Mouse (Mus musculus): ENCODE results near the gene Auh. TPM values are rescaled to one million over a fixed set of nuclear protein-coding genes. Genes with fewer than 3 reads are reported as not detected.

The Auh gene
- total and polyA plus RNA-seq, 3 experiments: 14.7 to 19.5 TPM; not detected in 1

- Histone ChIP-seq H3K27ac (ENCODE audit: control insufficient read depth, low read depth, low read length) (no peak overlapping the region), H3K36me3 (ENCODE audit: control insufficient read depth in 1 of 2, insufficient read depth in 2 of 2, low read length in 2 of 2) (no peaks in the 10 kb centered on the region), H3K9ac (ENCODE audit: control insufficient read depth, low read depth, low read length, poor library complexity, severe bottlenecking) (no peak overlapping the region), H3K9me3 (replicated peaks; ENCODE audit: insufficient read depth, low read length) (no peaks in the 10 kb centered on the region), H3K27me3 (ENCODE audit: control insufficient read depth in 1 of 2, insufficient read depth in 2 of 2, low read length in 2 of 2) (no peaks in the 10 kb centered on the region), H3K4me1 (ENCODE audit: control insufficient read depth in 1 of 2, insufficient read depth in 2 of 2, low read length in 2 of 2) (peaks cover 0 to 6% of the 10 kb centered on the region in 2 experiments; a peak in 2 of 4 replicates), H3K79me2 (ENCODE audit: control insufficient read depth, insufficient read depth, low read length, poor library complexity) (no peaks in the 10 kb centered on the region), H3K4me3 (ENCODE audit: control insufficient read depth in 1 of 2, insufficient read depth in 1 of 2, low read depth in 2 of 2, low read length in 2 of 2) (no peak overlapping the region)
- DNase-seq (ENCODE audit: low read depth, low spot score): no peak
- TF ChIP-seq TAL1 (IDR thresholded peaks at IDR 0.05; ENCODE audit: low read length): no peak
- TF ChIP-seq EP300 (IDR thresholded peaks at IDR 0.05; ENCODE audit: low read depth in 1 of 2, low read length in 2 of 2): no peak
- no peak for TF ChIP-seq USF1 (IDR thresholded peaks at IDR 0.05; ENCODE audit: low read depth, low read length)
- TF ChIP-seq CHD2 (IDR thresholded peaks at IDR 0.05; ENCODE audit: low read length): no peak
- no peak for TF ChIP-seq MAX (IDR thresholded peaks at IDR 0.05; ENCODE audit: low read length)
- TF ChIP-seq SIN3A (IDR thresholded peaks at IDR 0.05; ENCODE audit: low read length): no peak
- TF ChIP-seq MYB (IDR thresholded peaks at IDR 0.05; ENCODE audit: low read depth, low read length): no peak
These were observed 123.9 kb downstream of the Auh start for GRCm38 (mm10) chr13:52805581-52805980.

GRCm38 (mm10) chr13:52802482-52802881 is 127.0 kb downstream of the Auh start:
- TF ChIP-seq ZNF384 (IDR thresholded peaks at IDR 0.05; ENCODE audit: low read depth, low read length) (no peak), MXI1 (IDR thresholded peaks at IDR 0.05; ENCODE audit: low read depth, low read length) (no peak), JUND (IDR thresholded peaks at IDR 0.05; ENCODE audit: low read depth, low read length) (no peak), RAD21 (IDR thresholded peaks at IDR 0.05; ENCODE audit: low read depth, low read length) (no peak), BHLHE40 (IDR thresholded peaks at IDR 0.05; ENCODE audit: borderline replicate concordance, low read depth, low read length) (no peak)
- no peak for DNase-seq (ENCODE audit: low read depth, low spot score)
- no peak overlapping the region for H3K9ac ChIP-seq (ENCODE audit: control insufficient read depth, low read depth, low read length, poor library complexity, severe bottlenecking)
- H3K4me1 ChIP-seq (ENCODE audit: control insufficient read depth in 1 of 2, insufficient read depth in 2 of 2, low read length in 2 of 2): peaks cover 0 to 8% of the 10 kb centered on the region in 2 experiments; a peak in 2 of 4 replicates
- H3K79me2 ChIP-seq (ENCODE audit: control insufficient read depth, insufficient read depth, low read length, poor library complexity): no peaks in the 10 kb centered on the region
- no peaks in the 10 kb centered on the region for H3K27me3 ChIP-seq (ENCODE audit: control insufficient read depth in 1 of 2, insufficient read depth in 2 of 2, low read length in 2 of 2)
- no peak overlapping the region for H3K4me3 ChIP-seq (ENCODE audit: control insufficient read depth in 1 of 2, insufficient read depth in 1 of 2, low read depth in 2 of 2, low read length in 2 of 2)
- no peaks in the 10 kb centered on the region for H3K36me3 ChIP-seq (ENCODE audit: control insufficient read depth in 1 of 2, insufficient read depth in 2 of 2, low read length in 2 of 2)
- no peak overlapping the region for H3K27ac ChIP-seq (ENCODE audit: control insufficient read depth, low read depth, low read length)
- no peaks in the 10 kb centered on the region for H3K9me3 ChIP-seq (replicated peaks; ENCODE audit: insufficient read depth, low read length)

GRCm38 (mm10) chr13:52800687-52801341 is 128.7 kb downstream of the Auh start:
- H3K4me1 ChIP-seq (ENCODE audit: control insufficient read depth in 1 of 2, insufficient read depth in 2 of 2, low read length in 2 of 2): peaks cover 0 to 8% of the 10 kb centered on the region in 2 experiments; a peak in 2 of 4 replicates
- no peaks in the 10 kb centered on the region for H3K36me3 ChIP-seq (ENCODE audit: control insufficient read depth in 1 of 2, insufficient read depth in 2 of 2, low read length in 2 of 2)
- no peaks in the 10 kb centered on the region for H3K9me3 ChIP-seq (replicated peaks; ENCODE audit: insufficient read depth, low read length)
- H3K27me3 ChIP-seq (ENCODE audit: control insufficient read depth in 1 of 2, insufficient read depth in 2 of 2, low read length in 2 of 2): no peaks in the 10 kb centered on the region
- no peaks in the 10 kb centered on the region for H3K79me2 ChIP-seq (ENCODE audit: control insufficient read depth, insufficient read depth, low read length, poor library complexity)
- no peak overlapping the region for H3K27ac ChIP-seq (ENCODE audit: control insufficient read depth, low read depth, low read length)
- TF ChIP-seq POLR2A (IDR thresholded peaks at IDR 0.05; ENCODE audit: control insufficient read depth in 1 of 2, insufficient read depth in 1 of 2, low read depth in 1 of 2, low read length in 2 of 2, poor library complexity in 1 of 2): no peak
- TF ChIP-seq BHLHE40 (IDR thresholded peaks at IDR 0.05; ENCODE audit: borderline replicate concordance, low read depth, low read length): no peak
- no peak for TF ChIP-seq ZNF384 (IDR thresholded peaks at IDR 0.05; ENCODE audit: low read depth, low read length)
- no peak for TF ChIP-seq ZMIZ1 (IDR thresholded peaks at IDR 0.05; ENCODE audit: low read depth, low read length)
- TF ChIP-seq MYB (IDR thresholded peaks at IDR 0.05; ENCODE audit: low read depth, low read length): no peak
- TF ChIP-seq USF2 (IDR thresholded peaks at IDR 0.05; ENCODE audit: borderline replicate concordance in 1 of 2, insufficient read depth in 1 of 2, low read depth in 1 of 2, low read length in 2 of 2): no peak
- TF ChIP-seq TBP (IDR thresholded peaks at IDR 0.05; ENCODE audit: low read depth, low read length): no peak
- H3K9ac ChIP-seq (ENCODE audit: control insufficient read depth, low read depth, low read length, poor library complexity, severe bottlenecking): no peak overlapping the region
- no peak overlapping the region for H3K4me3 ChIP-seq (ENCODE audit: control insufficient read depth in 1 of 2, insufficient read depth in 1 of 2, low read depth in 2 of 2, low read length in 2 of 2)
- no peak for DNase-seq (ENCODE audit: low read depth, low spot score)
